Mouse (Mus musculus) heart, embryonic 15.5 days (tissue): Measurements from ENCODE around the gene Tars. TPM values are rescaled to one million over a fixed set of nuclear protein-coding genes. Genes with fewer than 3 reads are reported as not detected.

Experiments used
- ATAC-seq: fragments of 200-750 bp; cut with Nextera tagmentation; replicated peaks from 2 replicates; pipeline ENCODE4 v1.8.0; 2017; ENCODE audit warnings: low read depth, moderate TSS enrichment; ENCODE audit not compliant: insufficient number of reproducible peaks, insufficient read depth, low FRiP score
- H3K27ac ChIP-seq: fragments of 300-500 bp; sonication (generic); 2 replicates; pipeline ENCODE4 v1.5.1; 2015; ENCODE audit warnings: mild to moderate bottlenecking, inconsistent platforms
- H3K27me3 ChIP-seq: fragments of 300-500 bp; sonication (generic); 2 replicates; pipeline ENCODE4 v1.6.1; 2015; ENCODE audit warnings: inconsistent platforms
- H3K36me3 ChIP-seq: fragments of 300-500 bp; sonication (generic); 2 replicates; pipeline ENCODE4 v1.6.1; 2015; ENCODE audit warnings: mild to moderate bottlenecking, inconsistent platforms
- H3K4me1 ChIP-seq: fragments of 300-500 bp; sonication (generic); replicated peaks from 2 replicates; pipeline ENCODE4 v1.6.1; 2015; ENCODE audit warnings: inconsistent platforms
- H3K4me2 ChIP-seq: fragments of 300-500 bp; sonication (generic); 2 replicates; pipeline ENCODE4 v1.6.1; 2015; ENCODE audit warnings: inconsistent platforms, mild to moderate bottlenecking, moderate library complexity
- H3K4me3 ChIP-seq: fragments of 300-500 bp; sonication (generic); 2 replicates; pipeline ENCODE4 v1.5.1; 2015; ENCODE audit warnings: mild to moderate bottlenecking, inconsistent platforms
- H3K9ac ChIP-seq: fragments of 300-500 bp; sonication (generic); 2 replicates; pipeline ENCODE4 v1.6.1; 2015; ENCODE audit warnings: mild to moderate bottlenecking, inconsistent platforms
- H3K9me3 ChIP-seq: fragments of 300-500 bp; sonication (generic); replicated peaks from 2 replicates; pipeline ENCODE4 v1.6.1; 2016; ENCODE audit warnings: inconsistent platforms
- WGBS: fragments of 180-500 bp; shearing (Covaris S2); methylation state at CpG from one replicate; pipeline ENCODE4 v1.1.7; 2015; ENCODE audit warnings: mixed read lengths; 5-methylcytosine and 5-hydroxymethylcytosine counted together
- polyA plus RNA-seq: library from polyadenylated mRNA; unstranded; fragments of >200 nt; fragmentation: Nextera tagmentation; extraction: Ambion mirVana; gene quantifications from 2 replicates; pipeline ENCODE4 v1.2.1, GENCODE M21; 2015

Tars gene
- polyA plus RNA-seq, 1 experiment from 2014 or later, result 33.1 TPM

DNA sequence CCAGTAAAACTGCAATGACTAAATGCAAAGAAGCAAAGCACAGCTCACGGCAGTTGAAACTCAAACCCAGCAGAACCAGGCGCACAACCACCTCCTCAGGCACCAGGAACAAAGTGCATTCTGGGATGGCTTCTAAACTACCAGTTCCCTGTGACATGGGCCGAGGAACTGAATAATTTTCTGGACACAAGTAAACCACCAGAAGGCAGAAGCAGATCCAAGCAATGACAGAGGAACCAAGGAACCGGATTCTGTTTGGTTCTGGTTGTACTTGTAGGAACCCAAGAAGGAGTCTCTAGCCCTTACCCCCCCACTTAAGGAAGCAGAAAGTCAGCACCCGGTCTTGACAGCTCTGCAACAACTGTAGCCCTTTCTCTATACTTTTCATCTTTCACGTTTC lies 3.0 kb downstream of the Tars start:
- H3K27ac ChIP-seq, result no peak overlapping the region
- WGBS, result 94% methylated on average over 6 of the region's 6 CpGs
- H3K4me3 ChIP-seq, result no peak overlapping the region
- no peak overlapping the region for H3K4me2 ChIP-seq
- H3K36me3 ChIP-seq, result peaks cover 40% of the 10 kb centered on the region
- peaks cover 11% of the 10 kb centered on the region for H3K4me1 ChIP-seq
- no peak overlapping the region for H3K9ac ChIP-seq
- ATAC-seq, result no peak
- no peaks in the 10 kb centered on the region for H3K27me3 ChIP-seq
- no peaks in the 10 kb centered on the region for H3K9me3 ChIP-seq

DNA sequence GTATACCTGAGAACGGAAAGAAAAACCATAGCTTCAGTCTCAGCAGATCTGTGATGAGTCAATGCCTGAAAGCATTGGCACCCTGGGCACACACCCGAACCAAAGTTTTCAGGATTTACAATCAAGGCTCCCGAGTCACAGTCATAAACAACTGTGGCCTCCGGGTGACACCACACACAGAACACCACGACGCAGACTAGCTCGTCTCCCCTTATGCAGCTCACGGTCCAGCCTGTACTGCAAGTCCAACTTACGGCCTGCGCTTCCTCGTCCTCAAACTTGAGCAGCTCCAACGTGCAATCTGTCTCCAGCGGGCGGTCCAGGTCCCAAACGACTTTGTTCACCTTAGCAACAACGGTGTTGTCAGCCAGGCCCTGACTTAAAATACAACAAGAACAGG lies 6.6 kb downstream of the Tars start:
- Histone ChIP-seq H3K4me2 (no peak overlapping the region), H3K27ac (no peak overlapping the region), H3K4me3 (no peak overlapping the region), H3K27me3 (no peaks in the 10 kb centered on the region), H3K9ac (no peak overlapping the region), H3K9me3 (no peaks in the 10 kb centered on the region), H3K4me1 (no peaks in the 10 kb centered on the region; the same call in 1 of the 2 replicates), H3K36me3 (peaks cover 75% of the 10 kb centered on the region)
- 89% methylated on average over 16 of the region's 16 CpGs for WGBS
- no peak for ATAC-seq

DNA sequence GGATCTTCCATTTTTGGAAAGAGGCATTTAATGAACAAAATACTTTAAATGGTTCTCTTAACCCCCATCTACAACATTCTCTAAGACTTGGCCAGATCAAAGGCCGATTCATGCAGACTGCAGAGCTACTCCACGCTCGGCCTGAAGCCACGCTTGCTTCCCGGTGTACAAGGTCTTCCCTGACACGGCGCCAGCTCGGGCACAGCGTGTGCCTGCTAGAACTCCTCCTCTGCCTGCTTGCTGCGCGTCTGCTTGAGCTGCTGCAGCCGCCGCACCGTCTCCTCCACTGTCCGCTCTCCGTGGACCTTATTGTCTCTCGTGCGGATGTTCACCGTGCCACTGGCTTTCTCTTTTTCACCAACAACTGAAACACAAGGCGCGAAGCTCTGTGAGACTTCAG lies 15.7 kb downstream of the Tars start:
- H3K9ac ChIP-seq, result no peak overlapping the region
- H3K27me3 ChIP-seq, result no peaks in the 10 kb centered on the region
- WGBS, result 96% methylated on average over 21 of the region's 21 CpGs
- H3K4me2 ChIP-seq, result no peak overlapping the region
- no peak overlapping the region for H3K4me3 ChIP-seq
- H3K9me3 ChIP-seq, result no peaks in the 10 kb centered on the region
- H3K27ac ChIP-seq, result no peak overlapping the region
- no peaks in the 10 kb centered on the region for H3K4me1 ChIP-seq
- no peak for ATAC-seq
- H3K36me3 ChIP-seq, result peaks cover 57% of the 10 kb centered on the region

DNA sequence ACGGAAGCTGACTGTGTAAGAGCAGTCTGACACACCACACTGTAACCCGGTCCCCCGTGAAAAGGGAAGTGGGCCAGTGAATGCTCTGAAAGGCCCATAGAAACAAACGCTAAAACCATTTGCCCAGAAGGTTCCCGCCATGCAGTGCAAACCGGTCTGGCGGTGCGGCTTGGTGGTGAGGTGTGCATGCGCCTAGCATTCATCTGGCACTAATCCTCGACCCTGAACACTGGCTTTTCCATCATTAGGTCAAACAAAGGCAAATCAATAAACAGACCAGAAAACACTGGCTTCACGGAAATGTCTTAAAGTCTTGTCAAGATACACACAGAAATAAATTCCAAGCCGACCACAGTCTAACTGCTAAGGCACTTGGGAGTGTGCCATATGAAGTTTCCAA lies 16.9 kb downstream of the Tars start:
- Histone ChIP-seq H3K4me2 (no peak overlapping the region), H3K4me3 (no peak overlapping the region), H3K27ac (no peak overlapping the region), H3K27me3 (no peaks in the 10 kb centered on the region), H3K9me3 (no peaks in the 10 kb centered on the region), H3K36me3 (peaks cover 45% of the 10 kb centered on the region), H3K9ac (no peak overlapping the region), H3K4me1 (no peaks in the 10 kb centered on the region)
- ATAC-seq, result no peak
- WGBS, result 84% methylated on average over 12 of the region's 12 CpGs

- WGBS, result 81% methylated on average over 8 of the region's 8 CpGs
Observed at GRCm38 (mm10) chr15:11380616-11381015, 18.8 kb downstream of the Tars start.

GRCm38 (mm10) chr15:11380087-11380530 lies 19.4 kb downstream of the Tars start:
- no peak for ATAC-seq
- no peak overlapping the region for H3K4me3 ChIP-seq
- H3K4me1 ChIP-seq, result no peaks in the 10 kb centered on the region
- H3K27ac ChIP-seq, result no peak overlapping the region
- H3K27me3 ChIP-seq, result no peaks in the 10 kb centered on the region
- H3K4me2 ChIP-seq, result no peak overlapping the region
- H3K9ac ChIP-seq, result no peak overlapping the region
- peaks cover 20% of the 10 kb centered on the region for H3K36me3 ChIP-seq
- H3K9me3 ChIP-seq, result no peaks in the 10 kb centered on the region
- 43% methylated on average over 8 of the region's 8 CpGs for WGBS

More at GRCm38 (mm10) chr15:11380616-11381015, 18.8 kb downstream of the Tars start:
- no peaks in the 10 kb centered on the region for H3K4me1 ChIP-seq
- H3K27ac ChIP-seq, result no peak overlapping the region
- no peak overlapping the region for H3K4me2 ChIP-seq
- no peak for ATAC-seq
- H3K27me3 ChIP-seq, result no peaks in the 10 kb centered on the region
- no peak overlapping the region for H3K9ac ChIP-seq
- H3K36me3 ChIP-seq, result peaks cover 25% of the 10 kb centered on the region
- no peaks in the 10 kb centered on the region for H3K9me3 ChIP-seq
- H3K4me3 ChIP-seq, result no peak overlapping the region

DNA sequence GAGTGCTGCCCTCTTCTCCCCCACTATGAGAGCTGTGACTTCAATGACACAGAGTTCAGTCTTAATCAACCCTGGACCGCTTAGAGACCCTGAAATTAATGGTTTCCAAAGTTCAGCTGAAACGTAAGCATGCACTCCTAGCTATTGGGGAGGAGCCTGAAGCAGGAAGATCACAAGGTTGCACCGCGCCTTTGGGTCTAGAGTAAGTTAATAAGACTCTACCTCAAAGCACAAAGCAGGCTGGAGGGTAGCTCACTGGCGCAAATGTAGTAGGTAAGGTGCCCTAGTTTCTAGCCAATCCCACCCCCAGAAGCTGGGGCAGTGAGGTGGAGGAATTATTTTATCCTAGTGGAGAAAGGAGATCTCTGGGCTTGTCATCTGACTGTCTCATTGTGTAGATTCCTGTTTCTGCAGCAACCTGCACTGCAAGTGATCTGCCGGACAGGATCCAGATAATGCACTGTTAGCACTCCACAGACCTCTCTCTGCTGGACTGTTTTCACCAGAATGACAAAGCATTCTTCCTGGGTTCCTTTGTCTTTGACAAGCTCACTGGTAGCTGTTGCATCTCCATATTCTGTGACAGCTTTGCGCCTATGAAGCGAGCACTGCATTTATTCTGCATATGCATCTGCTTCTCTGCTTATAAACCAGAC lies 19.9 kb downstream of the Tars start:
- no peak for ATAC-seq
- Histone ChIP-seq H3K9ac (no peak overlapping the region), H3K4me3 (no peak overlapping the region), H3K4me2 (no peak overlapping the region), H3K9me3 (no peaks in the 10 kb centered on the region), H3K27me3 (no peaks in the 10 kb centered on the region), H3K36me3 (peaks cover 14% of the 10 kb centered on the region), H3K4me1 (no peaks in the 10 kb centered on the region), H3K27ac (no peak overlapping the region)
- WGBS, result 82% methylated on average over 8 of the region's 8 CpGs

DNA sequence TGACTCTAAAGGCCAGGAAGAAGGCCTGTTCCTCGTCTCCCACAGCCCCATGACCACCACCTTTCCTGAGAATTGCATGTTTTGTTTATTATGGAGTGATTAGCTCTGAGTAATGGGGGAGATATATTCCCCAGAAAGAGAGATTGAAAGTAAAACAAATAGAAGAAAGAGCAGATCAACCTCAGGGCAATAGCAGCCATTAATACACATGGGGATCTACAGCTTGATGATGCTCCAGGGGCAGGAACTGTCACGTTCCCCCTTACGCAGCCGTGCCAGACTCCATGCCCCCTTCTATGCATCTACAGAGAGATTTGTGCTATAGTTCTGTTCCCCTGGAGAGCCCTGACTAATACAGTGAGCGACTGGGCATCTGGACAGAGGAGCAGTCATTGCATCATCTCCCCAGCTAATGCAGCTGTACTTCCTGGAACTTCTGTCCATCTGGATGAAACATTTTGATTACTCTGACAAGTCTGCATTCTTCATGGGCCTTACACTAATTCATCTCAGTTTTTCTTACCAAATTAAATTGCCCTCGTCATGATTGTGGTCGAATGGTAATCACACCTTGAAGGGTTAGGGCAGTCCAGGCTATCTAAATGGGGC lies 28.9 kb downstream of the Tars start:
- Histone ChIP-seq H3K4me2 (no peak overlapping the region), H3K27ac (no peak overlapping the region), H3K4me3 (no peak overlapping the region), H3K9me3 (no peaks in the 10 kb centered on the region), H3K4me1 (no peaks in the 10 kb centered on the region), H3K36me3 (no peaks in the 10 kb centered on the region), H3K27me3 (no peaks in the 10 kb centered on the region), H3K9ac (no peak overlapping the region)
- no peak for ATAC-seq
- WGBS, result 74% methylated on average over 7 of the region's 7 CpGs

DNA sequence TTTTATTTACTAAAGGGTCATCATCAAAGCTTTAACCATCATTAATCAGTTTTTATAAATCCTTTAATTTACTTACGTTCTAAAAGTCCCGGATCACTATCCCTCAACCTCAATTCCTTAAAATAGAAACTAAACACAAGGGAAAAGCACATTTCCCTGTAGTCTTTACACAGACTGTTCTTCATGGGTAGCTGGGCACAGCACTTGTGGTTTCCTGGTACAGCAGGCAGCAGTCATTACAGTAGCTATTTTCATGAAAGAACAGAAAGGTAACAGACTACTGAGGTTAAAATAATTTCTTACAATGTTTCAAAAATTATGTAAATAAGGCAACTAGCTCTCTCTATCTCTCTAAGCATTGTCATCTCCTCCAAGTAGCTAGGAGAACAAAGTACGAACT lies 29.9 kb downstream of the Tars start:
- 74% methylated on average over 3 of the region's 3 CpGs for WGBS
- Histone ChIP-seq H3K9me3 (no peaks in the 10 kb centered on the region), H3K27me3 (no peaks in the 10 kb centered on the region), H3K27ac (no peak overlapping the region), H3K4me1 (no peaks in the 10 kb centered on the region), H3K36me3 (no peaks in the 10 kb centered on the region), H3K4me2 (no peak overlapping the region), H3K9ac (no peak overlapping the region), H3K4me3 (no peak overlapping the region)
- no peak for ATAC-seq

DNA sequence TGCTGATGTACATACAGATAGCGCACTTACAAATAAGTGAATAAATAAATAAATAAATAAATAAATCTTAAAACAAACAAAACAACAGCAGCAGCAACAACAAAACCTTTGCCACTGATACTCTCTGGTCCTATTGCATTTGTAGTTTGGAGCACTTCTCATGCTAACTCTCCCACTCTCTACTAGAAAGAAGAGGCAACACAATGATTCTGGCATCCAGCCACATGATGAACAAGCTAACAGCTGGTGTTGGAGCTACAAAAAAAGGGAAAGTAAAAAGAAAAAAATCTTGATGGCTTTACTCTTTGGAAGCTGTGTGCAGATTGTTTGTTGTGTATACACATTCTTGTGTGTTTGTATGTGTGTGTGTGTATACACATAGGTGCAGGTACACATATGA lies 34.7 kb downstream of the Tars start:
- H3K27me3 ChIP-seq, result no peaks in the 10 kb centered on the region
- 90% methylated on average over 1 of the region's 1 CpGs for WGBS
- no peak overlapping the region for H3K9ac ChIP-seq
- H3K4me3 ChIP-seq, result no peak overlapping the region
- no peaks in the 10 kb centered on the region for H3K9me3 ChIP-seq
- H3K36me3 ChIP-seq, result no peaks in the 10 kb centered on the region
- no peak overlapping the region for H3K4me2 ChIP-seq
- no peak for ATAC-seq
- H3K4me1 ChIP-seq, result no peaks in the 10 kb centered on the region
- H3K27ac ChIP-seq, result no peak overlapping the region

DNA sequence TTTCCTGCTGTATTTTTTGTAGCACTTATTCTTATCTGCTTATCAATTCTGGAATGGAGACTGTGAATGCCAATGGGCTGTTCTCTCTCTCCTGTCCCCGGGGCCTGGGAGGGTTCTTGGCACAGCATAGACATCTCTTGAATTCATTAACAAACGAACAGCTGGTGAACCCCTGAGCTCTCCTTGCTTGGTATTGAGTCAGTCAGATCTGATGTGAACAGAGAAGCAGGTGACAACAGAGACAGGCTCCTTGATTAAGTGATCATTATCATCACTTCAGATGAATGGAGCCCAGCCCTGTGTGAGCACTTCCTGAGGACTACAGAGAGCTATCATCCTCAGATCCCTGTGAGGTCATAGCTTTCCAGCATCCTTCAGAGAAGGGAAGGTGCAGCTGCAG lies 35.4 kb downstream of the Tars start:
- WGBS, result 20% methylated on average over 2 of the region's 2 CpGs
- Histone ChIP-seq H3K4me1 (no peaks in the 10 kb centered on the region), H3K9me3 (no peaks in the 10 kb centered on the region), H3K4me3 (no peak overlapping the region), H3K9ac (no peak overlapping the region), H3K27ac (no peak overlapping the region), H3K36me3 (no peaks in the 10 kb centered on the region), H3K4me2 (no peak overlapping the region), H3K27me3 (no peaks in the 10 kb centered on the region)
- ATAC-seq, result no peak

GRCm38 (mm10) chr15:11361824-11362223 lies 37.6 kb downstream of the Tars start:
- Histone ChIP-seq H3K4me3 (no peak overlapping the region), H3K4me1 (no peaks in the 10 kb centered on the region), H3K4me2 (no peak overlapping the region), H3K27ac (no peak overlapping the region), H3K9ac (no peak overlapping the region), H3K36me3 (no peaks in the 10 kb centered on the region), H3K27me3 (no peaks in the 10 kb centered on the region), H3K9me3 (no peaks in the 10 kb centered on the region)
- ATAC-seq, result no peak
- 75% methylated on average over 5 of the region's 5 CpGs for WGBS
